Mouse (Mus musculus) kidney, adult 2 months (tissue): ENCODE measurements around the gene Bsdc1. TPM values are rescaled to one million over a fixed set of nuclear protein-coding genes. Genes with fewer than 3 reads are reported as not detected.

Experiments
- DNase-seq: peaks from one replicate; pipeline ENCODE4 v3.0.0; 2021
- H3K27ac ChIP-seq: fragments of 200-500 bp; 2 replicates; pipeline ENCODE4 v1.5.1; 2012; ENCODE audit warnings: low read depth, low read length, control low read depth, inconsistent platforms; ENCODE audit not compliant: insufficient read depth
- H3K27me3 ChIP-seq: fragments of 200-500 bp; replicated peaks from 2 replicates; pipeline ENCODE4 v1.6.1; 2012; ENCODE audit warnings: mild to moderate bottlenecking, moderate library complexity, low read length, inconsistent platforms; ENCODE audit not compliant: control insufficient read depth, insufficient read depth
- H3K36me3 ChIP-seq: fragments of 200-500 bp; 2 replicates; pipeline ENCODE4 v1.6.1; 2012; ENCODE audit warnings: mild to moderate bottlenecking, moderate library complexity, low read length, inconsistent platforms; ENCODE audit not compliant: control insufficient read depth, insufficient read depth
- H3K4me1 ChIP-seq: fragments of 200-500 bp; 2 replicates; pipeline ENCODE4 v1.6.1; 2011; ENCODE audit warnings: low read length; ENCODE audit not compliant: control insufficient read depth, insufficient read depth
- H3K4me3 ChIP-seq: fragments of 200-500 bp; 2 replicates; pipeline ENCODE4 v1.5.1; 2011; ENCODE audit warnings: mild to moderate bottlenecking, low read depth, low read length, control low read depth; ENCODE audit not compliant: insufficient read depth
- CTCF ChIP-seq: fragments of 200-500 bp; conservative IDR thresholded peaks from 2 replicates; pipeline ENCODE4 v1.5.1; 2011; ENCODE audit warnings: low read depth, mild to moderate bottlenecking, control low read depth, low read length, moderate library complexity, mixed read lengths; ENCODE audit not compliant: insufficient read depth, insufficient read length
- POLR2A ChIP-seq: fragments of 200-500 bp; IDR thresholded peaks from one replicate; pipeline ENCODE4 v1.6.1; 2011; ENCODE audit warnings: low read depth, low read length, control low read depth
- WGBS: fragments of 180-500 bp; shearing (Covaris S2); methylation state at CpG from one replicate; pipeline ENCODE4 v1.1.7; 2018; 5-methylcytosine and 5-hydroxymethylcytosine counted together
- polyA plus RNA-seq: library from polyadenylated mRNA; depleted of rRNA; stranded (reverse); fragments of >200 nt; gene quantifications from 2 replicates; pipeline ENCODE4 v1.2.3, GENCODE M21; 2012

The Bsdc1 gene
- polyA plus RNA-seq, 1 experiment: 28.7 TPM

GRCm38 (mm10) chr4:129500017-129500416, 38.6 kb downstream of the Bsdc1 start:
- H3K27ac ChIP-seq: peak overlapping the region; percentile 99; the same call in 1 of the 2 replicates
- no peaks in the 10 kb centered on the region for H3K36me3 ChIP-seq
- TF ChIP-seq CTCF (no peak), POLR2A (no peak)
- no peaks in the 10 kb centered on the region; the same call in 1 of the 2 replicates for H3K4me1 ChIP-seq
- H3K27me3 ChIP-seq: no peaks in the 10 kb centered on the region
- WGBS: 70% methylated on average over 8 of the region's 8 CpGs
- no peak for DNase-seq
- H3K4me3 ChIP-seq: peak overlapping the region; percentile 86; the same call in 1 of the 2 replicates

- no peaks in the 10 kb centered on the region; the same call in 1 of the 2 replicates for H3K4me1 ChIP-seq
Measured at GRCm38 (mm10) chr4:129500607-129501566, 39.5 kb downstream of the Bsdc1 start.

GRCm38 (mm10) chr4:129502327-129502888, 41.0 kb downstream of the Bsdc1 start:
- Histone ChIP-seq H3K4me1 (no peaks in the 10 kb centered on the region; the same call in 1 of the 2 replicates), H3K27me3 (no peaks in the 10 kb centered on the region), H3K27ac (no peak overlapping the region), H3K36me3 (no peaks in the 10 kb centered on the region), H3K4me3 (no peak overlapping the region)
- 63% methylated on average over 9 of the region's 9 CpGs for WGBS
- TF ChIP-seq CTCF (no peak), POLR2A (no peak)
- no peak for DNase-seq

More at GRCm38 (mm10) chr4:129500607-129501566, 39.5 kb downstream of the Bsdc1 start:
- TF ChIP-seq CTCF: no peak
- TF ChIP-seq POLR2A: peak; percentile 78
- WGBS: 2% methylated on average over 45 of the region's 49 CpGs
- peak; percentile 93 for DNase-seq
- Histone ChIP-seq H3K4me3 (peak overlapping the region; percentile 86), H3K36me3 (no peaks in the 10 kb centered on the region), H3K27me3 (no peaks in the 10 kb centered on the region), H3K27ac (peak overlapping the region; percentile 99)

DNA sequence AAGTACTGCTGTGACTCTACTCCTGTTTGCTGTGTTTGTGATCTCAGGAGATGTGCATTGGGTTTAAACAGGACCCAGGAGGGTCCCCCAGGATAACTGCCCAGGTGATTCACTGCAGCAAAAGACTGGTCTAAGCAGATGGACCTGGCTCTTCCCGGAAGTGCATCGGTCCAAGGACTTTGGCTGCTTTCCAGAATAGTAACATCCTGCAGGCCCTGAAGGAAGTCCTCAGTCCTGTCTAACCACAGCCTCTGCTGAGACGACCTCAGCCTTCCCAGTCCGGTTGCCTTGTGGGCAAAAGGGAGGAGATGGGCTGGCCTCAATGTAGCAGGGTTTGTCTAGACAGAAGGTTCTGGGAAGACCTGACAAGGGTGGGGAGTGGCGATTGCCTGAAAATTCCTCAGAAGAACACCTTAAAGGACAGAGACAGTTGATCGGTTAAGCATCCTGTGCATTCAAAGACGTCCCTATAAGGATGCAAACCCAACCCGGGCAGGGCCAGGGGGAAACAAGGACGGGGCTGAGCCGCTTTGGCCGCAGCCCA, 41.6 kb downstream of the Bsdc1 start:
- H3K27ac ChIP-seq: no peak overlapping the region
- no peaks in the 10 kb centered on the region; the same call in 1 of the 2 replicates for H3K4me1 ChIP-seq
- TF ChIP-seq POLR2A (no peak), CTCF (no peak)
- 63% methylated on average over 11 of the region's 11 CpGs for whole genome bisulfite sequencing
- H3K4me3 ChIP-seq: no peak overlapping the region
- no peaks in the 10 kb centered on the region for H3K36me3 ChIP-seq
- DNase-seq: peak; percentile 53
- no peaks in the 10 kb centered on the region for H3K27me3 ChIP-seq

GRCm38 (mm10) chr4:129505511-129505910, 44.1 kb downstream of the Bsdc1 start:
- WGBS: 91% methylated on average over 3 of the region's 3 CpGs
- no peak for DNase-seq
- TF ChIP-seq POLR2A (no peak), CTCF (no peak)
- Histone ChIP-seq H3K4me3 (no peak overlapping the region), H3K27me3 (no peaks in the 10 kb centered on the region), H3K4me1 (no peaks in the 10 kb centered on the region; the same call in 1 of the 2 replicates), H3K36me3 (no peaks in the 10 kb centered on the region), H3K27ac (no peak overlapping the region)

GRCm38 (mm10) chr4:129507434-129508236, 46.3 kb downstream of the Bsdc1 start:
- 69% methylated on average over 9 of the region's 10 CpGs for WGBS
- TF ChIP-seq POLR2A (no peak), CTCF (no peak)
- no peak for DNase-seq

More at GRCm38 (mm10) chr4:129507434-129508236, 46.3 kb downstream of the Bsdc1 start:
- Histone ChIP-seq H3K4me1 (no peaks in the 10 kb centered on the region), H3K4me3 (no peak overlapping the region), H3K27ac (no peak overlapping the region), H3K27me3 (no peaks in the 10 kb centered on the region), H3K36me3 (no peaks in the 10 kb centered on the region)
